Mouse (Mus musculus): ENCODE results near the gene Pik3r3.

DNA sequence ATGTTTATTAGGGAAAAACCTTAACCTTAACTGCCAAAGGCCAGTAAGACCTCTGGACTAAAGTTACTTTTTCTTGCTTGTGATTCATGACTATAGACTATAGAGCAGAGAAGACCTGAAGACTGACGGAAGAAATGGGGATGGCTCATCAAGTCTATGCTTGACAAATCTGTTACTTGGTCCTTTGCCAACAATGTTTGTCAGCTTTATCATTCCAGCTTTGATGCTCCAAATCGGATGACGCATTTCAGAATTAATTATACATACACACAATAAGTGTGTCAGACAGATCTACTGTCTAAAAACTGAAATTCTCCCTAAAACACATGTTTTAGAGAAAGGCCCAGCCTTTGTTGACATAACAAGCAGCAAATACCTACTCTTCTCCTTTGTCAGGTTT, 107.8 kb downstream of the Pik3r3 start:
- TF ChIP-seq POLR2AphosphoS2 (IDR thresholded peaks at IDR 0.05; ENCODE audit: insufficient read length, low read depth) (no peak), USF1 (IDR thresholded peaks at IDR 0.05; ENCODE audit: low read depth) (no peak), E2F4 (IDR thresholded peaks at IDR 0.05; ENCODE audit: insufficient read depth) (no peak)
